Mouse (Mus musculus) frontal cortex, adult 2 months (tissue): ENCODE results near the gene Zhx3. TPM values are rescaled to one million over a fixed set of nuclear protein-coding genes. Genes with fewer than 3 reads are reported as not detected.

Experiments used
- polyA plus RNA-seq: library from polyadenylated mRNA; depleted of rRNA; stranded (reverse); fragments of >200 nt; gene quantifications from 2 replicates; pipeline ENCODE4 v1.2.3, GENCODE M21; 2012; rRNA removed

Zhx3 gene
- polyA plus RNA-seq, 1 experiment = 19.2 TPM

Other genes starting within 250 kb of the Zhx3 start
- gene Top1, start 227.1 kb downstream of the Zhx3 start, polyA plus RNA-seq = 36.0 and 38.2 TPM in 2 replicates
- gene Plcg1, start 141.7 kb downstream of the Zhx3 start, polyA plus RNA-seq = 81.3 and 91.3 TPM in 2 replicates
- 0.76 and 0.80 TPM in 2 replicates for gene Lpin3, start 7.7 kb upstream of the Zhx3 start, polyA plus RNA-seq
- gene Emilin3, start 39.3 kb upstream of the Zhx3 start, polyA plus RNA-seq = 0.17 and 0.26 TPM in 2 replicates
- 26.6 and 30.4 TPM in 2 replicates for gene Chd6, start 236.1 kb upstream of the Zhx3 start, polyA plus RNA-seq